Comparison of ENCODE assay signal across 8 mouse cellular contexts in the genomic region with DNA sequence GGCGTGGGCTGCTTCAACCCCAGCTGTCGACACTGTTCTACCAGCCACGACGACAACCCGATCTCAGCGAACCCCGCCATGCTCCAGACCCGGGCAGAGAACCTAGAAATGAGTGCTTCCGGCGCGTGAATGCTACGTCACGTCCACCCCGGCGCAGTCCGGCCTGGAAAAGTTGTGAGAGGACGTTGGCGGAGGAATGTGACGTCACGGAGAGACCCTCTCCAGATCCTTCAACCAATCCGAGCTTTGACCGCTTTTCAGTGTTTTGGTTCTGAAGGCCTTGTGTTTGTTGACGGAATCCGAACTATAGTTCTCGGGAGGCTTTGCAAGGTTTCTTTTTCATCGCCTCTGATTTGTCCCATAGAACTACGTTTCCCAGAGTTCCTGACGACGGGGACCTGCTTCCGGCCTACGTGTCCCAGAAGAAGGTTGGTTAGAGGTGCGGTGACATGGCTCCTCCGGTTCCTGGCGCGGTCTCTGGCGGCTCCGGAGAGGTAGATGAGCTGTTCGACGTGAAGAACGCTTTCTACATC. TPM values are rescaled to one million over a fixed set of nuclear protein-coding genes. Genes with fewer than 3 reads are reported as not detected.
DNase-seq lines count a peak whose midpoint lies in the region; ATAC-seq and TF ChIP-seq lines count a peak whose summit lies in the region.

A gene (minus strand): TSS at position 132 of the 533 bp plus-strand sequence.
A gene (plus strand): TSS at position 161 of the 533 bp plus-strand sequence.

- peak; percentile 69 for TF ChIP-seq POLR2A in cortical plate, adult 2 months (IDR thresholded peaks at IDR 0.05; ENCODE audit: extremely low read depth, insufficient read depth, low read length)

- peak; percentile 81 for ATAC-seq in activated CD4-positive, CD25-positive, alpha-beta regulatory T cell, adult 4 months

- H3K9me3 ChIP-seq in megakaryocyte, embryonic 14.5 days = no peaks in the 10 kb centered on the region

- peak within 1 kb of the TSS; percentile 84 for H3K4me3 ChIP-seq in cortical plate, adult 2 months (ENCODE audit: insufficient read depth, low read length)
- peak within 1 kb of the TSS; percentile 99 for H3K4me3 ChIP-seq in megakaryocyte, embryonic 14.5 days (replicated peaks)

- peaks cover 70% of the 10 kb centered on the region for H3K36me3 ChIP-seq in megakaryocyte, embryonic 14.5 days (replicated peaks; ENCODE audit: low read length)

- H3K27ac ChIP-seq in cortical plate, adult 2 months (ENCODE audit: insufficient read depth, low read length) = peak within 1 kb of the TSS; percentile 56; the same call in 1 of the 2 replicates

- peaks cover 11% of the 10 kb centered on the region for H3K4me1 ChIP-seq in cortical plate, adult 2 months (ENCODE audit: control insufficient read depth, insufficient read depth, low read length)
- H3K4me1 ChIP-seq in megakaryocyte, embryonic 14.5 days = peaks cover 52% of the 10 kb centered on the region

- TF ChIP-seq CTCF in cortical plate, adult 2 months (IDR thresholded peaks at IDR 0.05; ENCODE audit: extremely low read depth, insufficient read depth, low read length) = no peak

- no peaks in the 10 kb centered on the region for H3K27me3 ChIP-seq in megakaryocyte, embryonic 14.5 days (replicated peaks)

- peak; percentile 85 to 88 for DNase-seq in gastrocnemius, adult 8-10 months (ENCODE audit: low spot score in 2 of 2)
- peak; percentile 95 for DNase-seq in hindlimb bud, embryonic 11.5 days (ENCODE audit: extremely low spot score, low read depth, low spot score)
- DNase-seq in left cerebral cortex, adult 8-10 months (ENCODE audit: low spot score in 2 of 2) = peak; percentile 92 to 96
- peak; percentile 97 to 98 for DNase-seq in right cerebral cortex, postnatal 10 days (ENCODE audit: low spot score in 2 of 2)
- peak; percentile 93 for DNase-seq in urinary bladder, postnatal 25 days (ENCODE audit: low spot score)

RNA-seq across cellular contexts. Expression of the first gene that starts in this region (rescaled TPM):
- polyA plus RNA-seq in activated CD4-positive, CD25-positive, alpha-beta regulatory T cell, adult 4 months (2017; shearing (Covaris generic)) = 10 to 100 TPM; 44.3 to 46.8 TPM
- 48.4 and 52.2 TPM in 2 replicates for polyA plus RNA-seq in cortical plate, adult 2 months (2012; rRNA removed)
- total RNA-seq in gastrocnemius, adult 8-10 months (2022) = 10 to 100 TPM; 25.8 to 35.3 (median 33.9) TPM
- 10 to 100 TPM; 47.5 to 55.7 (median 51.8) TPM for total RNA-seq in left cerebral cortex, adult 8-10 months (2022)
- polyA plus RNA-seq in megakaryocyte, embryonic 14.5 days (2012; ENCODE audit: insufficient read depth, low replicate concordance) = 29.5 and 36.4 TPM in 2 replicates

RNA-seq across cellular contexts. Expression of the second gene that starts in this region (rescaled TPM):
- 100 to 1,000 TPM; 312 to 332 TPM for polyA plus RNA-seq in activated CD4-positive, CD25-positive, alpha-beta regulatory T cell, adult 4 months (2017; shearing (Covaris generic))
- 232 and 238 TPM in 2 replicates for polyA plus RNA-seq in cortical plate, adult 2 months (2012; rRNA removed)
- total RNA-seq in gastrocnemius, adult 8-10 months (2022) = 100 to 1,000 TPM; 112 to 126 (median 121) TPM
- total RNA-seq in left cerebral cortex, adult 8-10 months (2022) = 100 to 1,000 TPM; 123 to 154 (median 139) TPM
- polyA plus RNA-seq in megakaryocyte, embryonic 14.5 days (2012; ENCODE audit: insufficient read depth, low replicate concordance) = 335 and 566 TPM in 2 replicates

Comparison
In these comparisons a context has a peak if more than half of its experiments do, and no peak if none do; other contexts are left out.
1. Peak in every context shown above with its lines: DNase-seq, ATAC-seq, H3K4me3 ChIP-seq and H3K27ac ChIP-seq.